Mouse (Mus musculus): ENCODE measurements at regions not wholly inside any gene's neighbourhood (a gene's known extent, or its start where the extent isn't known, plus 50 kb on each side); places are given as distances from the start of the nearest gene placed in this dataset.

- no peak for ATAC-seq (ENCODE audit: poor library complexity, severe bottlenecking)
Measured at GRCm38 (mm10) chr13:26594313-26594712, 175.7 kb downstream of the Hdgfl1 start.

GRCm38 (mm10) chr13:26593750-26594149 lies 176.2 kb downstream of the Hdgfl1 start:
- no peak for ATAC-seq (ENCODE audit: poor library complexity, severe bottlenecking)

DNA sequence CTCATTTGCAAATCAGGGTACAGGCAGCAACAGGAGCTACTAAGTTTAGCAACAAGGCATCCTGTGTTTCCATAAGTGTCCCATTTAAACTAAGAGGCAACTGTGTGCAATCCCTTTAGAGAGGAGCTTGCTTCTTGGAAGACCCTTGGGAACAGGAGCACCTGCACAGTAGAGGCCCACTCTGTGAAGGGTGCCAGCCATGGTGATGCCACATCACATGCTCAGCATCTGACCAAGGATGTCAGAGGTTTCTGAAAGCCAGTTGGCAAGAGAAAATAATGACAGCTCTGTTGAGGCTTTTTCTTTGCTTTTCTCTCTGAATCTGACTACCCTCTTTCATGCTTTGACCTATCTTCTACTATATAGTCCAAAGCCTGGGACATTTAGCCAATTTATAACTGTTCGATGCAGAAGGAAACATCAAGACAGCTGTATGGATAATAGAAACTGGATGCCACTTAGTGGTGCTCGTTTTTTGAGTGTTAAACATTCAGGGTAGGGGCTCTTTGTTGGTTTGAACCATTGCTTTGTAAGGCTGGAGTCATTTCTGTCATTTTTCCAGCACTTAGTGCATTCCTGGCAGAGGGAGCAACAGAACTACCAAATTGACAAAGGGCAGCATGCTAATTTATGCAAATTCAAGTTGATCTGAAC lies 193.9 kb downstream of the Hdgfl1 start:
- ATAC-seq (ENCODE audit: poor library complexity, severe bottlenecking): no peak

- ATAC-seq (ENCODE audit: poor library complexity, severe bottlenecking): no peak
Measured at GRCm38 (mm10) chr13:26569422-26569821, 200.5 kb downstream of the Hdgfl1 start.

- no peak for ATAC-seq (ENCODE audit: poor library complexity, severe bottlenecking)
Measured at GRCm38 (mm10) chr13:26564941-26565862, 204.8 kb downstream of the Hdgfl1 start.

GRCm38 (mm10) chr13:26558366-26558765 lies 211.6 kb downstream of the Hdgfl1 start:
- no peak for ATAC-seq (ENCODE audit: poor library complexity, severe bottlenecking)

- no peak for ATAC-seq (ENCODE audit: poor library complexity, severe bottlenecking)
Measured at GRCm38 (mm10) chr13:26554266-26554665, 215.7 kb downstream of the Hdgfl1 start.

DNA sequence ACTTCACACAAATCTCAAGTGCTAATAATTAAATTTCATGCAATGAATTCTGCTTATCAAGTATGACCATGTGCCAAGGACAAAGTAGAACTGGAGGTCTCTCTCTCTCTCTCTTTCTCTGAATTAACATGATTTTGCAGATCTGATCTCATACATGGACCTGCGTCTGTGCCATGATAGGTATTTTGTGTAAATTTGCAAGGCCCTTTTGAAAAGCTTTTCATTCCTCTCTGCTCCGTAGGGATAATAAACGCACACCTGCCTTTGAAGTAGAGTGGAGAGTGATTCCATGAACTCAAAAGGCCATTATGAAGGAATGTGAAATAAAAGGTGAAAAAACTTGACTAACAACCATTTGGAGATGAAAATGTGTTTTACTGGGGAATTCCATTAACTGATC lies 217.8 kb downstream of the Hdgfl1 start:
- ATAC-seq (ENCODE audit: poor library complexity, severe bottlenecking): no peak

- no peak for ATAC-seq (ENCODE audit: poor library complexity, severe bottlenecking)
Measured at GRCm38 (mm10) chr13:26538928-26539327, 231.0 kb downstream of the Hdgfl1 start.

GRCm38 (mm10) chr13:26536575-26536974 lies 233.4 kb downstream of the Hdgfl1 start:
- ATAC-seq (ENCODE audit: poor library complexity, severe bottlenecking): no peak

GRCm38 (mm10) chr13:26532761-26533160 lies 237.2 kb downstream of the Hdgfl1 start:
- ATAC-seq (ENCODE audit: poor library complexity, severe bottlenecking): no peak

DNA sequence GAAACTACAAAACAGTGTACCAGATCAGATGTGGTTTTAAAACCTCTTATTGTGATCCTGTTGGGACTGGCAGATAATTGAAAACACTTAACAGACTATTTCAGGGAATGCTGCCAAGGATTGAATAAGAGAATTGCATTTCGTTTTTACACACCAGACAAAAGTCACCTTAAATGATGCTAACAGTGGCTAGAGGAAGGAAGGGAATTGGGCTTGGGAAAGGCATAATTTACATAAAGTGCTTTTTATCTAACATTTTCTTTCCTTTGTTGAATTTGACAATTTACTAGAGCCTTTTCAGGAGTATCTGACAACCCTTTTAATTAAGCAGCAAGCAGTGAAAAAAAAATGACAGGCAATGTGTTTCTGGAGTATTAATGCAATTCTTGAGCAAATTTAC lies 250.9 kb downstream of the Hdgfl1 start:
- ATAC-seq (ENCODE audit: poor library complexity, severe bottlenecking): no peak

DNA sequence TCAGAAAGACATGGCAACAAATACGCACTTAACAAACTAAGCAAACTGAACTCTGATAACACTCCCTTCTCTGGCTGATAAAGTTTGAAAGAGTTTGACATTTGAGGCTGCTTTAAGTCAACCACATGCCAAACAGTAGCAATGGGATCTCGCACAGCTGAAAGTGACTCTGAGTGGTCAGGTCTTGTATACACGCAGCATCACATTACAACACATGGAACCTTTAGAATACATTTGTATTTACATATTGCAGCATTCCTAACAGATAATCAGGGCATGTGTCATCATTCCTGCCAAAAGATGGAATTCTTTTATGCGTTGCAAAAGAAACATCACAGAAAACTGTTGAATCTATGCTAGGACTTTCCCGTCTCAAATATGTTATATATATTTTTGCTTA lies 251.5 kb downstream of the Hdgfl1 start:
- no peak for ATAC-seq (ENCODE audit: poor library complexity, severe bottlenecking)

DNA sequence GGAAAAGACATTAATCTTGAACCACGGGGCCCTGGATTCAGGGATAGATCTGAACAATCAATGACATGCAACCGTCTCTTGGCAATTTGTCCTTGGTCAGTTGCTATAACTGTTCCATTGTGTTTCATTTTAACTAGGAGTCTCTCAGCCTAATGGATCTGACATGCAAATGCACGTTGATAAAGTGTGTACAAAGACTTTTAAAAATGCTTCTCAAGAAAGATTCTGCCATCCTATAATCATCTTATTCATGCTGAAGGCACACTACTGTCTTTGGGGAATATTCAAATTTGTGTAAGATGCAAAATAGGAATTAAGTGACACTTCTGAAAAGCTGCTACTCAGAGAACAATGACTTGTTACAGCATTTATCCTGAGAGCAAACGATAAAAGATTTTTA lies 252.3 kb downstream of the Hdgfl1 start:
- ATAC-seq (ENCODE audit: poor library complexity, severe bottlenecking): no peak

- ATAC-seq (ENCODE audit: poor library complexity, severe bottlenecking): no peak
Measured at GRCm38 (mm10) chr13:26510448-26510847, 259.5 kb downstream of the Hdgfl1 start.

DNA sequence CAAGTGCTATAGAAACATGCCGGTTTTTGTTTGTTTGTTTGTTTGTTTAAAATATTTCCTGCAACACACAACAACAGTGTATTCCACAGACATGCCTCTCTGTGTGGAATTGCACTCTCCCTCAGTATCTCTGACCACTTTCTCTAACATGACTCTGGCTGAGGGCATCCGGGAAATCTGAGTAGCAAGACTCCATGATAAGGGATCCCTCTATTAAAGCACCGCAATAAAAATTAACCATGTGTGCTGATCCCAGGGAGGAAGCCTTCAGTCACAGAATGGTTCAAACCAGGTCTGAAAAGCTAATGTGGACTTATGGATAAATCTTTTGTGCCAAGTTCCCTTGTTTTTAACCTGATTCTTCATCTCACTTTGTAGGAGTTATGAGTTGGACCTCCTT lies 260.1 kb downstream of the Hdgfl1 start:
- ATAC-seq (ENCODE audit: poor library complexity, severe bottlenecking): no peak

DNA sequence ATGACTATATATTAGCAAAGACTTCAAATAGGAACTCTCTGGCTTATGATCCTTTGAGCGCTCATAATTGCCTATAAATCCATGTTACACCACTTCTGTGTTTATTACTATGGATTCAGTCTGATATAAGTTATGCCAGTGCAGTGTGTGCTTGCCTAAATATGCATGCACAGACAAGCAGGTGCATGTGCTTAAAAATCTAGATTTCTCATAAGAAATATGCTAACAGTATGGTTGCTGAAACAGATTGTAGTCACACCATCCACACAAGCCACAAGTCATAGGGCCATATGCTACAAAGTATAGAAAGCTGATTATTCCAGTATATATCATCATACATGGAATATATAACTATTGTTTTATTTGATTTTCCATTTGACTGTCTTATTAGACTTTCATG lies 266.2 kb downstream of the Hdgfl1 start:
- no peak for ATAC-seq (ENCODE audit: poor library complexity, severe bottlenecking)

GRCm38 (mm10) chr13:26497086-26497485 lies 272.9 kb downstream of the Hdgfl1 start:
- ATAC-seq (ENCODE audit: poor library complexity, severe bottlenecking): no peak

DNA sequence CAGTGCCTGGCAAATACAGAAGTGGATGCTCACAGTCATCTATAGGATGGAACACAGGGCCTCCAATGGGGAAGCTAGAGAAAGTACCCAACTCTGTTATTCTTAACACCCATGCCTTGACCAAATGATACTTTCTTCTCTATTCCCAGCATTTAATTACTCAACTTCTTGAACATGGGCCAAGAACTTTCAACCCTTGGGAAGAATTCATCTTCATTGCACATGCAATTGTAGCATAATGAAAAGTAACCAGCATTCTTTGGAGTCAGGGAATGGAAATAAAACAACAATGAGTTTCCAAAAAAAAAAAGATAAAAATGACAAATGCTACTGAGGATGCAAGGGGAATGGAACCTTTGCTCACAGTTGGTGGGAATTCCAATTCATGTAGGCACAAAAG lies 274.1 kb downstream of the Hdgfl1 start:
- ATAC-seq (ENCODE audit: poor library complexity, severe bottlenecking): no peak

DNA sequence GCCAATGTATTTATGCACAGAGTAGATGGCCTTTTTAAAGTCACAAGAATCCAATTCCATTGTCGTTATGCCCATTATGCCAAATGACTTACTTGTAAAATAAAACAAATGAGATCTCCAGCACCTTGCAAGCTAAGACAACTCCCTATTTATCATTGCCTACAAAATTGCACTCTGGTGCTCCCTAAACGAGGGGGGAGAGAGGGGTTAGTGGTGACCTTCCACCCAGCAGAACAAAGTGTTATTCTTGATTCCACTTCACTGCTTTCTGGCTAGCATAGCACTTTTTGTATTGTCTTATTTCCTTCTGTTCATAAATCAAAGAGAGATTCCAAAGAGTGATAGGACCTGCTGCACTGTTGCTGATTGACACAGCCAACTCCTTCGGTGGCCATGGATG lies 300.6 kb downstream of the Hdgfl1 start:
- ATAC-seq (ENCODE audit: poor library complexity, severe bottlenecking): no peak

DNA sequence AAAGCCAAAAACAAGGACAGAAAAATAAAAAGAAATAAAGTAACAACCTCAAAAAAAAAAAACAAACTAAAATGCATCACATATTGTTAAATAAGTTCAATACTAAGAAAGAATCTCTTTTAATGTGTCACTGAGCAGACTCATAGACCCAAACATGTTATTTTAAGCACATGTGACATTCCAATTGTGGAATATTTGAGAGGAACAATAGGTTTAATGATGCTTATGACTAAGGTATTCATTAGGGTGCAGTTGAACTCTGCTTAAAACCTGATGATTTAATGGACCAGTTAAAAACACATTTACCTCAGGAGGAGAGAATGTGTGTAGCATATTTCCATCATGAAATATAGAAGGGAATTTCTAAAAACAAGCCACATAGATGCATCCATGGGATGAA lies 302.4 kb downstream of the Hdgfl1 start:
- no peak for ATAC-seq (ENCODE audit: poor library complexity, severe bottlenecking)

DNA sequence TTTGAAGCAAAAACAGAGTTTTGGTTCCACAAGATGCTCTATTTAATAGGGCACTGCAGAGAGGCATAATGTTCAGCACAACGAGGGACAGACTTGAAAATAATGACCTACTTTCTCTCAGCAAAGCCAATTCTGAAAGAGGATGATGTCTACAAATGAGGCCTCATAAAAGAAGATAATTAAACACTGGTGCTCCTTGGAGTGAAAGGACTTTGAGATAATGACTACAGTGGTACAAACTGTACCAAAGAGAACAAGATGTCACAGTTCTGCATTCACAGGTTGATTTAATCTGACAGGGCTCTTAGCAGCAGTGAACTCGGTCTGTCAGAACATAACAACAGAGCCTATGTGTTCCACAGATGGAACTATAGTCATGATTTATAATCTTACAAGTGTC lies 305.4 kb downstream of the Hdgfl1 start:
- ATAC-seq (ENCODE audit: poor library complexity, severe bottlenecking): no peak
